Mouse (Mus musculus): ENCODE data around the gene Gm6899.

The Gm6899 gene

GRCm38 (mm10) chr11:26642141-26642540, 49.1 kb downstream of the Gm6899 start:
- in situ Hi-C loops (cut with MboI, MseI), result no loop called here
